Comparison of ENCODE assay signal across 19 mouse cellular contexts in genomic region chr2:71723623-71724022, GRCm38 (mm10). TPM values are rescaled to one million over a fixed set of nuclear protein-coding genes. Genes with fewer than 3 reads are reported as not detected.
DNase-seq lines count a peak whose midpoint lies in the region; ATAC-seq and TF ChIP-seq lines count a peak whose summit lies in the region.
"Had no signal": no experiment of that assay in that cellular context is flagged by ENCODE, and none has a peak within 500 bp of the region (broad histone marks: within the 10 kb centered on the region; RNA-seq: fewer than 3 reads in every experiment).

No protein-coding gene starts in this region.

- TF ChIP-seq POLR2A in myocyte (IDR thresholded peaks at IDR 0.05; ENCODE audit: insufficient read length, low read depth) = no peak

- H3ac ChIP-seq in myocyte (ENCODE audit: control insufficient read depth, insufficient read length) = no peak overlapping the region

- H3K4me1 ChIP-seq in heart, embryonic 11.5 days (ENCODE audit: control insufficient read depth, insufficient read depth, low read length) = peaks cover 38% of the 10 kb centered on the region
- H3K4me1 ChIP-seq in hindbrain, embryonic 14.5 days (replicated peaks; ENCODE audit: control insufficient read depth, insufficient read depth, low read length) = 0 out of 2 replicates have a peak, but pooled peaks cover 12% of the 10 kb centered on the region

- WGBS in heart, embryonic 11.5 days (ENCODE audit: insufficient replicate concordance) = 61% methylated on average over 3 of the region's 3 CpGs
- 89% methylated on average over 3 of the region's 3 CpGs for WGBS in hindbrain, embryonic 14.5 days

- H3K9ac ChIP-seq in heart, embryonic 11.5 days (ENCODE audit: low read depth, low read length) = no peak overlapping the region
- H3K9ac ChIP-seq in hindbrain, embryonic 14.5 days = no peak overlapping the region
- H3K9ac ChIP-seq: embryonic facial prominence, embryonic 12.5 days; forebrain, embryonic 13.5 days; forebrain, embryonic 15.5 days; forebrain, postnatal 0 days had no signal

- no peaks in the 10 kb centered on the region for H3K79me2 ChIP-seq in myocyte (ENCODE audit: control insufficient read depth, insufficient read depth)

- no peaks in the 10 kb centered on the region for H3K36me3 ChIP-seq in heart, embryonic 11.5 days (ENCODE audit: control insufficient read depth, insufficient read depth, low read length)
- H3K36me3 ChIP-seq in myocyte (ENCODE audit: control insufficient read depth, insufficient read depth) = no peaks in the 10 kb centered on the region
- H3K36me3 ChIP-seq in hindbrain, embryonic 14.5 days (replicated peaks; ENCODE audit: control insufficient read depth, insufficient read depth) = no peaks in the 10 kb centered on the region
- H3K36me3 ChIP-seq: embryonic facial prominence, embryonic 10.5 days; embryonic facial prominence, embryonic 12.5 days; forebrain, embryonic 15.5 days had no signal

- no peaks in the 10 kb centered on the region for H3K27me3 ChIP-seq in heart, embryonic 11.5 days (ENCODE audit: control insufficient read depth, insufficient read depth, low read length)
- H3K27me3 ChIP-seq in myocyte (ENCODE audit: control insufficient read depth, insufficient read depth, insufficient read length) = no peaks in the 10 kb centered on the region
- no peaks in the 10 kb centered on the region for H3K27me3 ChIP-seq in hindbrain, embryonic 14.5 days (ENCODE audit: control insufficient read depth, insufficient read depth, low read length)
- H3K27me3 ChIP-seq: embryonic facial prominence, embryonic 12.5 days; forebrain, embryonic 13.5 days had no signal

- H3K9me3 ChIP-seq in heart, embryonic 11.5 days (replicated peaks; ENCODE audit: control insufficient read depth, low read length) = no peaks in the 10 kb centered on the region
- no peaks in the 10 kb centered on the region for H3K9me3 ChIP-seq in hindbrain, embryonic 14.5 days (ENCODE audit: control insufficient read depth, low read length)
- H3K9me3 ChIP-seq: embryonic facial prominence, embryonic 10.5 days; embryonic facial prominence, embryonic 12.5 days; forebrain, embryonic 13.5 days; forebrain, embryonic 15.5 days had no signal

- no peak for ATAC-seq in heart, embryonic 11.5 days (replicated peaks; ENCODE audit: insufficient number of reproducible peaks, low FRiP score, low TSS enrichment)
- no peak for ATAC-seq in hindbrain, embryonic 14.5 days (ENCODE audit: low FRiP score)
- ATAC-seq: forebrain, embryonic 13.5 days; forebrain, embryonic 15.5 days; forebrain, postnatal 0 days had no signal

- H3K4me2 ChIP-seq in heart, embryonic 11.5 days = no peak overlapping the region
- peak overlapping the region; percentile 47 for H3K4me2 ChIP-seq in myocyte (ENCODE audit: low read depth)
- H3K4me2 ChIP-seq in hindbrain, embryonic 14.5 days (replicated peaks) = no peak overlapping the region
- H3K4me2 ChIP-seq: embryonic facial prominence, embryonic 12.5 days; forebrain, embryonic 13.5 days; forebrain, embryonic 15.5 days had no signal

- no peak overlapping the region for H3K4me3 ChIP-seq in heart, embryonic 11.5 days (ENCODE audit: low read depth, low read length)
- no peak overlapping the region for H3K4me3 ChIP-seq in myocyte
- no peak overlapping the region for H3K4me3 ChIP-seq in hindbrain, embryonic 14.5 days (replicated peaks; ENCODE audit: low read length)
- H3K4me3 ChIP-seq: embryonic facial prominence, embryonic 10.5 days; embryonic facial prominence, embryonic 12.5 days; forebrain, embryonic 13.5 days; forebrain, embryonic 15.5 days had no signal

- H3K27ac ChIP-seq in heart, embryonic 11.5 days (ENCODE audit: low read depth, low read length) = no peak overlapping the region
- no peak overlapping the region for H3K27ac ChIP-seq in hindbrain, embryonic 14.5 days
- H3K27ac ChIP-seq: embryonic facial prominence, embryonic 10.5 days; embryonic facial prominence, embryonic 12.5 days; forebrain, embryonic 13.5 days; forebrain, embryonic 15.5 days had no signal

- peak; percentile 46 for DNase-seq in adrenal gland, postnatal 10 days
- no peak for DNase-seq in adrenal gland, adult 8-10 months
- DNase-seq in heart, adult 18-20 months = peak; percentile 23 to 35
- DNase-seq in 3T3-L1 (ENCODE audit: low read depth, low spot score) = peak; percentile 34
- DNase-seq in hindbrain, embryonic 14.5 days (ENCODE audit: low spot score) = no peak
- DNase-seq: adrenal gland, postnatal 14 days; adrenal gland, postnatal 36 days; cerebellum, adult 11-12 months; cerebellum, adult 2 months; cerebellum, adult 9-10 months; cerebellum, postnatal 10 days; cerebellum, postnatal 25 days; forebrain, postnatal 0 days had no signal

TF ChIP-seq in myocyte, 11 proteins besides CTCF, POLR2A, EP300 and RAD21:
- no peak for TF ChIP-seq CEBPB (IDR thresholded peaks at IDR 0.05; ENCODE audit: insufficient read depth, poor library complexity, severe bottlenecking)
- TF ChIP-seq MYOG (IDR thresholded peaks at IDR 0.05; ENCODE audit: control insufficient read depth in 1 of 3, insufficient read depth in 1 of 3, insufficient read length in 2 of 3, low read depth in 2 of 3) = no peak
- TF ChIP-seq MAX (IDR thresholded peaks at IDR 0.05; ENCODE audit: low read depth) = no peak
- no peak for TF ChIP-seq POLR2AphosphoS2 (IDR thresholded peaks at IDR 0.05; ENCODE audit: insufficient read length, low read depth)
- TF ChIP-seq TCF3 (IDR thresholded peaks at IDR 0.05; ENCODE audit: insufficient read length, low read depth) = no peak
- no peak for TF ChIP-seq SRF (IDR thresholded peaks at IDR 0.05; ENCODE audit: control insufficient read depth, insufficient read length, low read depth)
- no peak for TF ChIP-seq TCF12 (IDR thresholded peaks at IDR 0.05; ENCODE audit: insufficient read depth, poor library complexity, severe bottlenecking)
- no peak for TF ChIP-seq USF1 (IDR thresholded peaks at IDR 0.05; ENCODE audit: low read depth)
- no peak for TF ChIP-seq E2F4 (IDR thresholded peaks at IDR 0.05; ENCODE audit: insufficient read depth)
- TF ChIP-seq MYOD1 (IDR thresholded peaks at IDR 0.05; ENCODE audit: control insufficient read depth in 1 of 3, insufficient read length in 2 of 3, low read depth in 2 of 3) = no peak
- no peak for TF ChIP-seq REST (IDR thresholded peaks at IDR 0.05; ENCODE audit: insufficient read depth, insufficient read length)
TF ChIP-seq in myocyte: peak in this region for 0.

RNA-seq across cellular contexts. Expression of gene Itga6, which starts 21.8 kb away (rescaled TPM):
- 100 to 1,000 TPM; 145 to 179 TPM for total RNA-seq in adrenal gland, postnatal 10 days (2021)
- 100 to 1,000 TPM; 103 to 167 (median 141) TPM for total RNA-seq in adrenal gland, adult 8-10 months (2022)
- 10 to 100 TPM; 51.5 to 62.3 TPM for total RNA-seq in heart, adult 18-20 months (2021)
- polyA plus RNA-seq in heart, embryonic 11.5 days (2014; fragmentation: Nextera tagmentation; extraction: Ambion mirVana) = 128 and 152 TPM in 2 replicates
- polyA plus RNA-seq in myocyte (2012; fragmentation: generic; extraction: Trizol) = 50.4 TPM
- 34.7 and 35.9 TPM in 2 replicates for polyA plus RNA-seq in hindbrain, embryonic 14.5 days (2014; fragmentation: Nextera tagmentation; extraction: Ambion mirVana)

Comparison
In these comparisons a context has a peak if more than half of its experiments do, and no peak if none do; other contexts are left out.
1. DNase-seq: peak in adrenal gland, postnatal 10 days (single experiment), heart, adult 18-20 months (2 of 2) and 3T3-L1 (single experiment); none in adrenal gland, adult 8-10 months (single experiment) and hindbrain, embryonic 14.5 days (single experiment).